Mouse (Mus musculus): ENCODE data around the gene Gm26992. TPM values are rescaled to one million over a fixed set of nuclear protein-coding genes. Genes with fewer than 3 reads are reported as not detected.

The Gm26992 gene
- polyA plus RNA-seq (2014; fragmentation: Nextera tagmentation; extraction: Ambion mirVana): 0.62 TPM in 1 of 2 replicates, not detected in the other

DNA sequence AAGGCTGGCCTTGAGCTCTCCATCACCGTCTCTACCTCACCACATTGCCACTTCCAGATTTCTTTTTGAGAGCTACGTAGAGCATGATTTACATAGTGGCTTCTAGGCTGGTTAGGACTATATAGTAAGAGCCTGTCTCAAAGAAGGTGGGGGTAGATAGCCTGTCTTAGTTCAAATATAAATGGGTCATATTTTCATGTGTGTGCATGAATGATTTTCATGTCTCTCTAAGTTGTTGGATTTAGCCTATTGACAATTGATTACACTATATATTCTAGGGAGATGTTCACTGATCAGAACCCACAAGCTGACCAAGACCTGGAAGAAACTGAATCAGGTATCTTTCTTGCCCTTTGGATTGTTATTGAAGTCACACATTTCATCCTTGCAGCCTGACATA lies at the start of gene Gm26992:
Gm26992 (plus strand) TSS at position 301 of the 400 bp plus-strand sequence.
- H3K4me2 ChIP-seq (ENCODE audit: low read length): no peak within 1 kb of the TSS
- peaks cover 27% of the 10 kb centered on the region for H3K27me3 ChIP-seq (ENCODE audit: control insufficient read depth, insufficient read depth, low read length)
- H3K27ac ChIP-seq (replicated peaks in 1 of 2; ENCODE audit: control insufficient read depth in 1 of 2, insufficient read depth in 1 of 2, low read depth in 2 of 2, low read length in 2 of 2): no peak within 1 kb of the TSS
- no peak within 1 kb of the TSS for H3K4me3 ChIP-seq (ENCODE audit: control insufficient read depth in 1 of 2, insufficient read depth in 1 of 2, low read depth in 1 of 2, low read length in 2 of 2)
- H3K9ac ChIP-seq (ENCODE audit: low read length): no peak within 1 kb of the TSS
- H3K9me3 ChIP-seq (ENCODE audit: control insufficient read depth, low read length): no peaks in the 10 kb centered on the region
- WGBS: 87% methylated on average over 2 of the region's 2 CpGs
- ATAC-seq (ENCODE audit: insufficient number of reproducible peaks, insufficient read depth, low FRiP score, low read depth): no peak
- no peaks in the 10 kb centered on the region for H3K4me1 ChIP-seq (ENCODE audit: control insufficient read depth in 2 of 2, insufficient read depth in 2 of 2, low read length in 2 of 2)
- H3K36me3 ChIP-seq (ENCODE audit: control insufficient read depth, insufficient read depth, low read length): no peaks in the 10 kb centered on the region

DNA sequence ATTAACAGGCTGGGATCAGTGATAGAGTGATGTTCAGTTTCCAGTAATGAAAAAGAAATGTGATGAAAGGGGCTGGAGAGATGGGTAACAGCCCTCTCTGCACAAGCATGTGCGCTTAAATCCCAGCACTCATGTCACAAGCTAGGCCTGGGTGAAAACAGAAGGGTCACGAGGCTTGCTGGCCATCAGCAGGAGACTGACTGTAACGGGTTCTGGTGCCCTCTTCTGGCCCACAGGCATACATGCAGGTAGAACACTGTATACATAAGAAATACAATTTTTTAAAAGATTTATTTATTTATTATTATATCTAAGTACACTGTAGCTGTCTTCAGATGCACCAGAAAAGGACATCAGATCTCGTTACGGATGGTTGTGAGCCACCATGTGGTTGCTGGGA lies 47.6 kb upstream of the Gm26992 start:
- 53% methylated on average over 5 of the region's 5 CpGs for WGBS
- no peak overlapping the region for H3K4me3 ChIP-seq (ENCODE audit: control insufficient read depth in 1 of 2, insufficient read depth in 1 of 2, low read depth in 1 of 2, low read length in 2 of 2)

DNA sequence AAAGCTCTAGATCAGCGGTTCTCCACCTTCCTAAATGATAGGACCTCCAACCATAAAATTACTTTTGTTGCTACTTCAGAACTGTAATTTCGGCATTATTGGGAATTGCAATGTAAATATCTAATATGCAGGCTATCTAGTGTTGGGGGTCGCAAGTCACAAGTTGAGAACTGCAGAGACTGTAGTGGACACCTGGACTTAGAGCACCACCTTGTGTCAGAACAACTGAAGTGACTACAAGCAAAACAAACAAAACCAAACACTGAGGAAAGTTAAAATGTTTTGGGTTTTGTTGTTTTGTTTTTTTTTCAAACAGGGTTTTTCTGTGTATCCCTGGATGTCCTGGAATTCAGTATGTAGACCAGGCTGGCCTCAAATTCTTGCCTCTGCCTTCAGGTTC lies 37.3 kb upstream of the Gm26992 start:
- H3K36me3 ChIP-seq (ENCODE audit: control insufficient read depth, insufficient read depth, low read length): no peaks in the 10 kb centered on the region
- H3K4me2 ChIP-seq (ENCODE audit: low read length): no peak overlapping the region
- H3K9ac ChIP-seq (ENCODE audit: low read length): no peak overlapping the region
- H3K27me3 ChIP-seq (ENCODE audit: control insufficient read depth, insufficient read depth, low read length): peaks cover 40% of the 10 kb centered on the region
- H3K27ac ChIP-seq (replicated peaks in 1 of 2; ENCODE audit: control insufficient read depth in 1 of 2, insufficient read depth in 1 of 2, low read depth in 2 of 2, low read length in 2 of 2): no peak overlapping the region
- no peaks in the 10 kb centered on the region for H3K9me3 ChIP-seq (ENCODE audit: control insufficient read depth, low read length)
- no peak overlapping the region for H3K4me3 ChIP-seq (ENCODE audit: control insufficient read depth in 1 of 2, insufficient read depth in 1 of 2, low read depth in 1 of 2, low read length in 2 of 2)
- WGBS: 68% methylated on average over 3 of the region's 3 CpGs
- no peaks in the 10 kb centered on the region for H3K4me1 ChIP-seq (ENCODE audit: control insufficient read depth in 2 of 2, insufficient read depth in 2 of 2, low read length in 2 of 2)
- no peak for ATAC-seq (ENCODE audit: insufficient number of reproducible peaks, insufficient read depth, low FRiP score, low read depth)

More for the DNA sequence above, 47.6 kb upstream of the Gm26992 start:
- Histone ChIP-seq H3K9ac (ENCODE audit: low read length) (no peak overlapping the region), H3K4me2 (ENCODE audit: low read length) (no peak overlapping the region), H3K36me3 (ENCODE audit: control insufficient read depth, insufficient read depth, low read length) (no peaks in the 10 kb centered on the region), H3K9me3 (ENCODE audit: control insufficient read depth, low read length) (no peaks in the 10 kb centered on the region), H3K27me3 (ENCODE audit: control insufficient read depth, insufficient read depth, low read length) (peaks cover 17% of the 10 kb centered on the region; the same call in 1 of the 2 replicates), H3K27ac (replicated peaks in 1 of 2; ENCODE audit: control insufficient read depth in 1 of 2, insufficient read depth in 1 of 2, low read depth in 2 of 2, low read length in 2 of 2) (no peak overlapping the region), H3K4me1 (ENCODE audit: control insufficient read depth in 2 of 2, insufficient read depth in 2 of 2, low read length in 2 of 2) (no peaks in the 10 kb centered on the region)
- no peak for ATAC-seq (ENCODE audit: insufficient number of reproducible peaks, insufficient read depth, low FRiP score, low read depth)

DNA sequence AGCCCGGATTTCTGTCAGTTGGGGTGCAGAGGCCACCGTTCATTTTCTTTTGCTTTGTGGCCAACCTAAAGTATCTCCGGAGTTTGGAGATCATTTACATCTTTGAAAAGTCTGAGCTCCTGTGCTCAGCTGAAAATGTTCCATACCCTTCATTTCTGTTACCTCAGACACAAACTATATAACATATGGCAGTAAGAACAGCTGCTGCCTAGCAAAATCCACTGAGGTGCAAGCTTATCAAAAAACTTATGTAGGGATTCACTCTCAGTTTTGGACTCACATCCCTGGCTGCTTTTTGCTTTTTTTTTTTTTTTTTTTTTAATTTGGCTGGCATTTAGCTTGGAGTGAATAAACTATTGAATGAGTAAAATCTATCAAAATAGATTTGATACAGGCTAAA lies 33.7 kb upstream of the Gm26992 start:
- Histone ChIP-seq H3K27ac (replicated peaks in 1 of 2; ENCODE audit: control insufficient read depth in 1 of 2, insufficient read depth in 1 of 2, low read depth in 2 of 2, low read length in 2 of 2) (no peak overlapping the region), H3K27me3 (ENCODE audit: control insufficient read depth, insufficient read depth, low read length) (peaks cover 25% of the 10 kb centered on the region), H3K9ac (ENCODE audit: low read length) (no peak overlapping the region), H3K4me3 (ENCODE audit: control insufficient read depth in 1 of 2, insufficient read depth in 1 of 2, low read depth in 1 of 2, low read length in 2 of 2) (no peak overlapping the region), H3K9me3 (ENCODE audit: control insufficient read depth, low read length) (no peaks in the 10 kb centered on the region), H3K36me3 (ENCODE audit: control insufficient read depth, insufficient read depth, low read length) (no peaks in the 10 kb centered on the region), H3K4me1 (ENCODE audit: control insufficient read depth in 2 of 2, insufficient read depth in 2 of 2, low read length in 2 of 2) (no peaks in the 10 kb centered on the region), H3K4me2 (ENCODE audit: low read length) (no peak overlapping the region)
- no peak for ATAC-seq (ENCODE audit: insufficient number of reproducible peaks, insufficient read depth, low FRiP score, low read depth)
- WGBS: 77% methylated on average over 3 of the region's 3 CpGs

DNA sequence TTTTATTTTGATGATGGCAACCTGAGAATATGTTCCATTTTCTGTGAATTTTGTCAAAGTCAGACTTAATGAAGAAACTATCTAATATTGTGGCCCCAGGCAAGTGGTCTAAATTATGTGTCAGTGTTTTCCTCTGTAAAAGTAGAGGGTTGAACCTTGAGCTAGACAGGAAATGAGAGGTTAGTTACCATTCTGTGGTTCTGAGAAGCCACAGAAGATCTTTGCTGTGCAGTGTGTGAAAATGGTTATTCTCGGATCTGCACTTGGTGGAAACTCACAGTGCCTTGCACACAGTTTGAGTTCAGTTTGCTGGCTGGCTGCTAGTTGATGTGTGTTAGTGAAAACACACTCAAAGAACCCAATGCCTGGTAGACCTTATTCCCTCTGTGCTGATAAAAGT lies 28.0 kb upstream of the Gm26992 start:
- H3K4me2 ChIP-seq (ENCODE audit: low read length): no peak overlapping the region
- H3K4me1 ChIP-seq (ENCODE audit: control insufficient read depth in 2 of 2, insufficient read depth in 2 of 2, low read length in 2 of 2): no peaks in the 10 kb centered on the region
- H3K9me3 ChIP-seq (ENCODE audit: control insufficient read depth, low read length): no peaks in the 10 kb centered on the region
- peaks cover 46% of the 10 kb centered on the region for H3K27me3 ChIP-seq (ENCODE audit: control insufficient read depth, insufficient read depth, low read length)
- H3K9ac ChIP-seq (ENCODE audit: low read length): no peak overlapping the region
- H3K4me3 ChIP-seq (ENCODE audit: control insufficient read depth in 1 of 2, insufficient read depth in 1 of 2, low read depth in 1 of 2, low read length in 2 of 2): no peak overlapping the region
- no peaks in the 10 kb centered on the region for H3K36me3 ChIP-seq (ENCODE audit: control insufficient read depth, insufficient read depth, low read length)
- WGBS: 74% methylated on average over 1 of the region's 1 CpGs
- no peak for ATAC-seq (ENCODE audit: insufficient number of reproducible peaks, insufficient read depth, low FRiP score, low read depth)
- H3K27ac ChIP-seq (replicated peaks in 1 of 2; ENCODE audit: control insufficient read depth in 1 of 2, insufficient read depth in 1 of 2, low read depth in 2 of 2, low read length in 2 of 2): no peak overlapping the region

GRCm38 (mm10) chrX:103405021-103405420 lies 16.8 kb upstream of the Gm26992 start:
- H3K4me3 ChIP-seq (ENCODE audit: control insufficient read depth in 1 of 2, insufficient read depth in 1 of 2, low read depth in 1 of 2, low read length in 2 of 2): no peak overlapping the region
- 43% methylated on average over 13 of the region's 13 CpGs for WGBS

GRCm38 (mm10) chrX:103414167-103414566 lies 7.6 kb upstream of the Gm26992 start, which contains the start of gene Tsx:
Tsx (plus strand) TSS chrX:103414467.
- Histone ChIP-seq H3K27ac (replicated peaks in 1 of 2; ENCODE audit: control insufficient read depth in 1 of 2, insufficient read depth in 1 of 2, low read depth in 2 of 2, low read length in 2 of 2) (no peak within 1 kb of the TSS), H3K27me3 (ENCODE audit: control insufficient read depth, insufficient read depth, low read length) (peaks cover 43% of the 10 kb centered on the region), H3K36me3 (ENCODE audit: control insufficient read depth, insufficient read depth, low read length) (no peaks in the 10 kb centered on the region), H3K4me2 (ENCODE audit: low read length) (no peak within 1 kb of the TSS), H3K4me3 (ENCODE audit: control insufficient read depth in 1 of 2, insufficient read depth in 1 of 2, low read depth in 1 of 2, low read length in 2 of 2) (no peak within 1 kb of the TSS), H3K9ac (ENCODE audit: low read length) (no peak within 1 kb of the TSS), H3K9me3 (ENCODE audit: control insufficient read depth, low read length) (no peaks in the 10 kb centered on the region), H3K4me1 (ENCODE audit: control insufficient read depth in 2 of 2, insufficient read depth in 2 of 2, low read length in 2 of 2) (no peaks in the 10 kb centered on the region)
- ATAC-seq (ENCODE audit: insufficient number of reproducible peaks, insufficient read depth, low FRiP score, low read depth): no peak
- WGBS: 77% methylated on average over 5 of the region's 5 CpGs

More at GRCm38 (mm10) chrX:103405021-103405420, 16.8 kb upstream of the Gm26992 start:
- ATAC-seq (ENCODE audit: insufficient number of reproducible peaks, insufficient read depth, low FRiP score, low read depth): no peak
- H3K27ac ChIP-seq (replicated peaks in 1 of 2; ENCODE audit: control insufficient read depth in 1 of 2, insufficient read depth in 1 of 2, low read depth in 2 of 2, low read length in 2 of 2): no peak overlapping the region
- H3K9ac ChIP-seq (ENCODE audit: low read length): no peak overlapping the region
- H3K9me3 ChIP-seq (ENCODE audit: control insufficient read depth, low read length): no peaks in the 10 kb centered on the region
- no peaks in the 10 kb centered on the region for H3K36me3 ChIP-seq (ENCODE audit: control insufficient read depth, insufficient read depth, low read length)
- no peaks in the 10 kb centered on the region for H3K4me1 ChIP-seq (ENCODE audit: control insufficient read depth in 2 of 2, insufficient read depth in 2 of 2, low read length in 2 of 2)
- H3K27me3 ChIP-seq (ENCODE audit: control insufficient read depth, insufficient read depth, low read length): peaks cover 24% of the 10 kb centered on the region
- H3K4me2 ChIP-seq (ENCODE audit: low read length): no peak overlapping the region

DNA sequence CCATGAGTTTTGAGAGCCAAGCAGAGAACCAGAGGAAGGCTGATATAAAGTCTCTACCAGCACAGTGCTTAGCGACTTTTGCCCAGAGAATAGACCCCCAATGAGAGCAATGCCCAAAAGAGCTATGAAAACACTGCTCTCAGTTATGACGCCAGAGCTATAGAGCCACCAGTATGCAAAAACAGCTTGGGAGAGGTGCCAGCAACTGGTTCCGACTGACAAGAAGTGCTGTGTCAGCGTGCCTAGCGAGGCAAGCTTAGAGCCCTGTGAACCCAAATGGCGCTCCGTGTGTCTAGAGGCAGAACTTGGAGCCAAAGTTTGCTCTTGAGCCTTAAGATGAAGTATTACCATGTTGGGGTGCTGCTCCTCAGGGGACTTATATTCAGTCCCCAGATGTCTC lies 5.9 kb downstream of the Gm26992 start:
- no peaks in the 10 kb centered on the region for H3K9me3 ChIP-seq (ENCODE audit: control insufficient read depth, low read length)
- H3K27me3 ChIP-seq (ENCODE audit: control insufficient read depth, insufficient read depth, low read length): peaks cover 16% of the 10 kb centered on the region
- no peak overlapping the region for H3K27ac ChIP-seq (replicated peaks in 1 of 2; ENCODE audit: control insufficient read depth in 1 of 2, insufficient read depth in 1 of 2, low read depth in 2 of 2, low read length in 2 of 2)
- 68% methylated on average over 7 of the region's 7 CpGs for WGBS
- no peak overlapping the region for H3K9ac ChIP-seq (ENCODE audit: low read length)
- H3K4me2 ChIP-seq (ENCODE audit: low read length): no peak overlapping the region
- H3K4me1 ChIP-seq (ENCODE audit: control insufficient read depth in 2 of 2, insufficient read depth in 2 of 2, low read length in 2 of 2): no peaks in the 10 kb centered on the region
- H3K36me3 ChIP-seq (ENCODE audit: control insufficient read depth, insufficient read depth, low read length): no peaks in the 10 kb centered on the region
- ATAC-seq (ENCODE audit: insufficient number of reproducible peaks, insufficient read depth, low FRiP score, low read depth): no peak
- H3K4me3 ChIP-seq (ENCODE audit: control insufficient read depth in 1 of 2, insufficient read depth in 1 of 2, low read depth in 1 of 2, low read length in 2 of 2): no peak overlapping the region

Data from heart, embryonic 14.5 days (tissue).